Mouse (Mus musculus) megakaryocyte, embryonic 14.5 days (primary cell): ENCODE data around the gene Chst8. TPM values are rescaled to one million over a fixed set of nuclear protein-coding genes. Genes with fewer than 3 reads are reported as not detected.
A peak's percentile ranks its signal among the peaks of the same experiment; 100 is the strongest.

Experiments used
- H3K27me3 ChIP-seq: replicated peaks from 2 replicates; pipeline ENCODE3; 2012; ENCODE audit warnings: inconsistent platforms
- H3K36me3 ChIP-seq: replicated peaks from 2 replicates; pipeline ENCODE3; 2012; ENCODE audit warnings: low read length, inconsistent platforms, mixed read lengths
- H3K4me1 ChIP-seq: 2 replicates; pipeline ENCODE4 v1.6.1; 2012; ENCODE audit warnings: inconsistent platforms
- H3K4me3 ChIP-seq: replicated peaks from 2 replicates; pipeline ENCODE3; 2012; ENCODE audit warnings: moderate library complexity, mild to moderate bottlenecking, inconsistent platforms
- H3K9me3 ChIP-seq: 2 replicates; pipeline ENCODE4 v1.6.1; 2012; ENCODE audit warnings: inconsistent platforms
- FLI1 ChIP-seq: IDR thresholded peaks from 2 replicates; pipeline ENCODE4 v1.6.1; 2012; ENCODE audit warnings: low read length, inconsistent platforms, mixed read lengths
- GATA1 ChIP-seq: IDR thresholded peaks from 3 replicates; pipeline ENCODE4 v1.6.1; 2012; ENCODE audit warnings: mixed read lengths, low read length, inconsistent platforms, borderline replicate concordance
- polyA plus RNA-seq: library from polyadenylated mRNA; stranded (reverse); fragments of >175 nt; gene quantifications from 2 replicates; pipeline ENCODE4 v1.2.3, GENCODE M21; 2012; ENCODE audit warnings: low replicate concordance; ENCODE audit not compliant: insufficient read depth

Chst8 gene
- 0.13 TPM in 1 of 2 replicates, not detected in the other for polyA plus RNA-seq

- Histone ChIP-seq H3K4me3 (peak within 1 kb of the TSS; percentile 81), H3K36me3 (no peaks in the 10 kb centered on the region), H3K27me3 (peaks cover 76% of the 10 kb centered on the region), H3K9me3 (no peaks in the 10 kb centered on the region; the same call in 1 of the 2 replicates), H3K4me1 (peaks cover 15% of the 10 kb centered on the region)
- no peak for TF ChIP-seq FLI1
- TF ChIP-seq GATA1: no peak
Measured at GRCm38 (mm10) chr7:34812531-34813111, at the start of gene Chst8. Gene Chst8 (minus strand): TSS chr7:34812711.

- TF ChIP-seq FLI1 (no peak), GATA1 (no peak)
- H3K9me3 ChIP-seq: no peaks in the 10 kb centered on the region
Measured at GRCm38 (mm10) chr7:34858291-34858690, 45.8 kb upstream of the Chst8 start.

GRCm38 (mm10) chr7:34854781-34855352 is 42.4 kb upstream of the Chst8 start:
- Histone ChIP-seq H3K36me3 (no peaks in the 10 kb centered on the region), H3K27me3 (peaks cover 7% of the 10 kb centered on the region), H3K4me1 (no peaks in the 10 kb centered on the region), H3K4me3 (no peak overlapping the region), H3K9me3 (peaks cover under 1% of the 10 kb centered on the region)
- TF ChIP-seq GATA1: no peak
- no peak for TF ChIP-seq FLI1

More at GRCm38 (mm10) chr7:34858291-34858690, 45.8 kb upstream of the Chst8 start:
- H3K27me3 ChIP-seq: peaks cover 9% of the 10 kb centered on the region
- H3K36me3 ChIP-seq: no peaks in the 10 kb centered on the region
- H3K4me1 ChIP-seq: no peaks in the 10 kb centered on the region
- no peak overlapping the region for H3K4me3 ChIP-seq

GRCm38 (mm10) chr7:34853393-34853792 is 40.9 kb upstream of the Chst8 start:
- Histone ChIP-seq H3K4me1 (no peaks in the 10 kb centered on the region), H3K9me3 (peaks cover 15% of the 10 kb centered on the region), H3K36me3 (no peaks in the 10 kb centered on the region), H3K27me3 (peaks cover 3% of the 10 kb centered on the region), H3K4me3 (no peak overlapping the region)
- no peak for TF ChIP-seq GATA1
- no peak for TF ChIP-seq FLI1

GRCm38 (mm10) chr7:34849660-34850059 is 37.1 kb upstream of the Chst8 start:
- Histone ChIP-seq H3K4me1 (no peaks in the 10 kb centered on the region), H3K36me3 (no peaks in the 10 kb centered on the region), H3K27me3 (no peaks in the 10 kb centered on the region), H3K4me3 (peak overlapping the region; percentile 30), H3K9me3 (peaks cover 20% of the 10 kb centered on the region)
- no peak for TF ChIP-seq FLI1
- no peak for TF ChIP-seq GATA1

GRCm38 (mm10) chr7:34848811-34849210 is 36.3 kb upstream of the Chst8 start:
- Histone ChIP-seq H3K4me3 (no peak overlapping the region), H3K36me3 (no peaks in the 10 kb centered on the region), H3K27me3 (no peaks in the 10 kb centered on the region), H3K4me1 (no peaks in the 10 kb centered on the region), H3K9me3 (peaks cover 20% of the 10 kb centered on the region)
- no peak for TF ChIP-seq GATA1
- no peak for TF ChIP-seq FLI1

GRCm38 (mm10) chr7:34847900-34848299 is 35.4 kb upstream of the Chst8 start:
- Histone ChIP-seq H3K4me1 (no peaks in the 10 kb centered on the region), H3K27me3 (no peaks in the 10 kb centered on the region), H3K4me3 (no peak overlapping the region), H3K36me3 (no peaks in the 10 kb centered on the region), H3K9me3 (peaks cover 20% of the 10 kb centered on the region)
- TF ChIP-seq FLI1 (no peak), GATA1 (no peak)

GRCm38 (mm10) chr7:34847410-34847809 is 34.9 kb upstream of the Chst8 start:
- no peak for TF ChIP-seq FLI1
- TF ChIP-seq GATA1: no peak
- Histone ChIP-seq H3K9me3 (peaks cover 20% of the 10 kb centered on the region), H3K4me1 (no peaks in the 10 kb centered on the region), H3K4me3 (no peak overlapping the region), H3K36me3 (no peaks in the 10 kb centered on the region), H3K27me3 (no peaks in the 10 kb centered on the region)

- H3K36me3 ChIP-seq: no peaks in the 10 kb centered on the region
- H3K9me3 ChIP-seq: peaks cover 12% of the 10 kb centered on the region; the same call in 1 of the 2 replicates
- TF ChIP-seq GATA1 (no peak), FLI1 (no peak)
- H3K27me3 ChIP-seq: peaks cover 2% of the 10 kb centered on the region
- H3K4me1 ChIP-seq: no peaks in the 10 kb centered on the region
- H3K4me3 ChIP-seq: no peak overlapping the region
Measured at GRCm38 (mm10) chr7:34838749-34839148, 26.2 kb upstream of the Chst8 start.

- Histone ChIP-seq H3K9me3 (peaks cover 12% of the 10 kb centered on the region; the same call in 1 of the 2 replicates), H3K4me1 (no peaks in the 10 kb centered on the region), H3K36me3 (no peaks in the 10 kb centered on the region), H3K27me3 (peaks cover 2% of the 10 kb centered on the region), H3K4me3 (no peak overlapping the region)
- no peak for TF ChIP-seq GATA1
- TF ChIP-seq FLI1: no peak
Measured at GRCm38 (mm10) chr7:34838231-34838630, 25.7 kb upstream of the Chst8 start.
